Mouse (Mus musculus): ENCODE results near the gene Kpnb1.

DNA sequence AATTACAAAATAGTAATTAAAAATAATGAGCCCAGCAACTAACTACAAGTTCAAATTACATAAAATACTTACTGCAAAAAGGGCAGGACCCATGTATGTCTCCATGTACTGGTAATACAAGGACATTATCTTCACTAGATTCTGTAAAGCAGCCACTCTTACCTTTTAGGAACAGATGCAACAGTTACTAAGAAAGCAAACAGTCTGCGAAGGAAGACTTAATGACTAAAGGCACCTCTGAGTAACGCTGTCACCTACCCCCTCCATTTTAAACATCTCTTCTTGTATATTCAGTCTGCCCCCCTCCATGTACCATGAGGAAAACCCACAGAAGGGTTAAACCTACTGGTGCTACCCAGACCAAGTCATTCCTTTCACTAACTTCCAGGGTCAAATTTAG is 9.5 kb downstream of the Kpnb1 start:
- TF ChIP-seq CTCF (IDR thresholded peaks at IDR 0.05; ENCODE audit: borderline replicate concordance, extremely low read depth, insufficient read depth, insufficient read length): no peak
- TF ChIP-seq POLR2A (IDR thresholded peaks at IDR 0.05; ENCODE audit: borderline replicate concordance, extremely low read depth, insufficient read depth, insufficient read length, poor library complexity, severe bottlenecking): no peak
